Comparison of ENCODE assay signal across 8 mouse cellular contexts in the genomic region with DNA sequence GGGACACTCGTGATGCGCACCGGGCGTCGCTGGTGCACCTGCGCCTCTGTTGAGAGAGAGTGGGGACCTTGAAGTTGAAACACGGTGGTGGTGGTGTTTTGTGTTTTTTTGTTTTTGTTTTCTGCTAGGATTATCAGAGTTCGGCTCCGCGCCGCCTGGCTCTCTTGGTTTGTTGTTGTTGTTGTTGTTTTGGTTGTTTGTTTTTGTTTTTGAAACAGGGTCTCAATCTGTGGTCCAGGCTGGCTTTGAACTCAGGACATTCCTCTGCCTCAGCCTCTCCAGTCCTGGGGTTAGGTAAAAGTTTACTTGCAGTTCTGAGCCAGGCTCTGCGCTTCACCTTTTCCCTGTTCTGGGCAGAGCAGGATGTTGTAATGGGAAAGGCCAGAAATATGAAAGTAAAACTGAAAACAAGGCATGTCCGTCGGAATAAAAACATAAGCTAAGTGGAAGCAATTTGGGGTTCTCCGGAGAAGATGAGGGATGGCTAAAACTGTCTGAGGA. TPM values are rescaled to one million over a fixed set of nuclear protein-coding genes. Genes with fewer than 3 reads are reported as not detected.
DNase-seq lines count a peak whose midpoint lies in the region; ATAC-seq and TF ChIP-seq lines count a peak whose summit lies in the region.

No protein-coding gene starts in this region.

- H3K36me3 ChIP-seq in testis, adult 2 months (ENCODE audit: control insufficient read depth, insufficient read depth, low read length): peaks cover 2% of the 10 kb centered on the region; the same call in 1 of the 2 replicates
- H3K36me3 ChIP-seq in kidney, adult 2 months (ENCODE audit: control insufficient read depth, insufficient read depth, low read length): no peaks in the 10 kb centered on the region

- H3K4me1 ChIP-seq in testis, adult 2 months (ENCODE audit: control insufficient read depth, insufficient read depth, low read length): peaks cover 4% of the 10 kb centered on the region; the same call in 1 of the 2 replicates
- H3K4me1 ChIP-seq in kidney, adult 2 months (ENCODE audit: control insufficient read depth, insufficient read depth, low read length): peaks cover 5% of the 10 kb centered on the region; the same call in 1 of the 2 replicates

- no peak for DNase-seq in testis, postnatal 14 days (ENCODE audit: low spot score)
- peak; percentile 42 for DNase-seq in kidney, adult 2 months
- peak; percentile 45 for DNase-seq in lung, postnatal 25 days (ENCODE audit: low spot score)
- no peak for DNase-seq in frontal cortex, adult 2 months (ENCODE audit: extremely low spot score in 1 of 2, low spot score in 1 of 2)
- DNase-seq in left cerebral cortex, postnatal 25 days (ENCODE audit: low spot score in 2 of 2): no peak
- DNase-seq in ovary, postnatal 10 days (ENCODE audit: low spot score): no peak

- H3K27ac ChIP-seq in testis, adult 2 months (ENCODE audit: control insufficient read depth, insufficient read depth, low read depth, low read length): peak overlapping the region; percentile 95
- peak overlapping the region; percentile 87 for H3K27ac ChIP-seq in kidney, adult 2 months (ENCODE audit: insufficient read depth, low read depth, low read length)

- 6% methylated on average over 15 of the region's 15 CpGs for WGBS in kidney, adult 2 months

- 0 out of 2 replicates have a peak, but pooled peaks have one; percentile 7 for ATAC-seq in erythroblast, adult 5-6 weeks (replicated peaks; ENCODE audit: low FRiP score, poor library complexity, severe bottlenecking)

- TF ChIP-seq POLR2A in testis, adult 2 months (IDR thresholded peaks at IDR 0.05; ENCODE audit: control insufficient read depth, low read depth, low read length): no peak
- TF ChIP-seq POLR2A in kidney, adult 2 months (IDR thresholded peaks at IDR 0.05; ENCODE audit: low read depth, low read length): no peak

- H3K27me3 ChIP-seq in testis, adult 2 months (ENCODE audit: control insufficient read depth, insufficient read depth, low read length): no peaks in the 10 kb centered on the region
- H3K27me3 ChIP-seq in kidney, adult 2 months (replicated peaks; ENCODE audit: control insufficient read depth, insufficient read depth, low read length): no peaks in the 10 kb centered on the region

- no peak for TF ChIP-seq CTCF in testis, adult 2 months (IDR thresholded peaks at IDR 0.05; ENCODE audit: control insufficient read depth, insufficient read depth, insufficient replicate concordance, low read depth, low read length)
- no peak for TF ChIP-seq CTCF in kidney, adult 2 months (conservative IDR thresholded peaks at IDR 0.05; ENCODE audit: insufficient read depth, insufficient read length, low read depth, low read length)

- H3K4me3 ChIP-seq in testis, adult 2 months (ENCODE audit: control insufficient read depth, low read depth, low read length): peak overlapping the region; percentile 99
- peak overlapping the region; percentile 89 for H3K4me3 ChIP-seq in kidney, adult 2 months (ENCODE audit: insufficient read depth, low read depth, low read length)

- intact Hi-C loops in left cerebral cortex, postnatal 25 days (cut with DNase I): loop anchor here (2.0 to 10.0 kb wide), 5 partner anchors 49 to 407 kb away; a partner anchor contains a TSS

RNA-seq across cellular contexts. Expression of a gene that starts 0.9 kb away (rescaled TPM):
- polyA plus RNA-seq in testis, adult 2 months (2012; rRNA removed): 22.9 and 27.4 TPM in 2 replicates
- 19.4 and 22.3 TPM in 2 replicates for total RNA-seq in erythroblast, adult 5-6 weeks (2015; ENCODE audit: low replicate concordance)
- 40.6 and 47.5 TPM in 2 replicates for total RNA-seq in erythroblast, adult 5-6 weeks (2017; ENCODE audit: low replicate concordance)
- polyA plus RNA-seq in kidney, adult 2 months (2012; rRNA removed): 14.1 and 16.0 TPM in 2 replicates
- polyA plus RNA-seq in frontal cortex, adult 2 months (2012; rRNA removed): 21.4 and 24.2 TPM in 2 replicates
- 10 to 100 TPM; 13.7 to 15.8 TPM for total RNA-seq in left cerebral cortex, postnatal 25 days (2021)

RNA-seq across cellular contexts. Expression of a gene that starts 5.2 kb away (rescaled TPM):
- 0.16 and 0.43 TPM in 2 replicates for polyA plus RNA-seq in testis, adult 2 months (2012; rRNA removed)
- 0.84 TPM in 1 of 2 replicates, not detected in the other for total RNA-seq in erythroblast, adult 5-6 weeks (2015; ENCODE audit: low replicate concordance)
- 0.28 and 0.34 TPM in 2 replicates for total RNA-seq in erythroblast, adult 5-6 weeks (2017; ENCODE audit: low replicate concordance)
- polyA plus RNA-seq in kidney, adult 2 months (2012; rRNA removed): 0.24 and 0.66 TPM in 2 replicates
- polyA plus RNA-seq in frontal cortex, adult 2 months (2012; rRNA removed): 0.22 and 0.25 TPM in 2 replicates
- total RNA-seq in left cerebral cortex, postnatal 25 days (2021): under 1 TPM in 1 of 2 experiments, not detected in 1; 0.16 TPM

Comparison
In these comparisons a context has a peak if more than half of its experiments do, and no peak if none do; other contexts are left out.
1. DNase-seq: peak in kidney, adult 2 months (single experiment) and lung, postnatal 25 days (single experiment); none in testis, postnatal 14 days (single experiment), frontal cortex, adult 2 months (0 of 2), left cerebral cortex, postnatal 25 days (0 of 2) and ovary, postnatal 10 days (single experiment).